ENCODE assay signal across 30 mouse cellular contexts in the genomic region with DNA sequence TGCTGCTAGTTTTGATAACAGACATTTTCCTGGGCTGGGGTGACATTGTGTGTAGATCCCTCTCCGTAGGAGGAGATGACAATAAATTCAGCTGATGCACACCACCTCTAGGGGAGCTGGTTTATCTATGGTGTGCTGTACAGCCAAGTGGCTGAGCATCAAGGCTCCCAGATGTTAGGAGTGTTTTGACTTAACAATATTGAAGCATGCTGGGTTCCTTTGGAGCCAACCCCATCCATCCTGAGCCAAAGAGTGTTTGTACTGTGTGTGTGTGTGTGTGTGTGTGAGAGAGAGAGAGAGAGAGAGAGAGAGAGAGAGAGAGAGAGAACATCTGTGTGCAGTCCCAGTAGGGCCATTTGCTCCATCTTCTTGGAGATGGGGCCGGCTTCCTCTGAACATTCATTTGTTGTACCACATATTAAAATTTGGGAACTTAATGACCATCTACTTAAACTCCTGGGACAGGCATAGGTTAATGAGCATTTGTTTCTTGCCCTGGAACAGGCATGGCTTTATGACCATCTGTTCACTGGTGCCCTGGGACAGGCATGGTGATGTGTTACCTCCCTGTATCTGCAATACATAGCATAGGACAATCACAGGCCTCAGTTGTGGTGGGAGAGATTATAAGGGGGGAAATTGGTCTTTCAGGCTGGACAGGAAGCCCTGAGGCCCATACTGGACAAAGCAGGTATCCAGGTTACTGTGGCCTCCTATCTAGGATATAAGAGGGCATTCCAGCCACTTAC. TPM values are rescaled to one million over a fixed set of nuclear protein-coding genes. Genes with fewer than 3 reads are reported as not detected.
DNase-seq lines count a peak whose midpoint lies in the region; ATAC-seq and TF ChIP-seq lines count a peak whose summit lies in the region.
"Had no signal": no experiment of that assay in that cellular context is flagged by ENCODE, and none has a peak within 500 bp of the region (broad histone marks: within the 10 kb centered on the region; RNA-seq: fewer than 3 reads in every experiment).

No protein-coding gene starts in this region.

- H3K4me1 ChIP-seq in forebrain, embryonic 11.5 days (replicated peaks; ENCODE audit: control insufficient read depth, insufficient read depth, low read length) = no peaks in the 10 kb centered on the region
- no peaks in the 10 kb centered on the region for H3K4me1 ChIP-seq in forebrain, postnatal 0 days (ENCODE audit: insufficient read depth)
- no peaks in the 10 kb centered on the region for H3K4me1 ChIP-seq in hindbrain, embryonic 16.5 days (ENCODE audit: control insufficient read depth, insufficient read depth, low read depth, low read length)
- H3K4me1 ChIP-seq in hindbrain, embryonic 11.5 days (replicated peaks; ENCODE audit: control insufficient read depth, insufficient read depth, low read length) = no peaks in the 10 kb centered on the region
- no peaks in the 10 kb centered on the region for H3K4me1 ChIP-seq in neural tube, embryonic 13.5 days (replicated peaks)
- no peaks in the 10 kb centered on the region for H3K4me1 ChIP-seq in stomach, postnatal 0 days (replicated peaks; ENCODE audit: control insufficient read depth, insufficient read depth)
- H3K4me1 ChIP-seq: forebrain, embryonic 10.5 days; hindbrain, embryonic 13.5 days had no signal

- H3K4me3 ChIP-seq in forebrain, embryonic 11.5 days (ENCODE audit: low read depth, low read length) = no peak overlapping the region
- no peak overlapping the region for H3K4me3 ChIP-seq in forebrain, postnatal 0 days (ENCODE audit: low read depth, low read length)
- H3K4me3 ChIP-seq in hindbrain, embryonic 16.5 days (ENCODE audit: low read length) = no peak overlapping the region
- no peak overlapping the region for H3K4me3 ChIP-seq in hindbrain, embryonic 11.5 days (ENCODE audit: low read depth, low read length)
- no peak overlapping the region for H3K4me3 ChIP-seq in neural tube, embryonic 13.5 days
- no peak overlapping the region for H3K4me3 ChIP-seq in stomach, postnatal 0 days (ENCODE audit: low read depth, low read length)
- H3K4me3 ChIP-seq: forebrain, embryonic 10.5 days; hindbrain, embryonic 13.5 days had no signal

- H3K36me3 ChIP-seq in forebrain, embryonic 11.5 days (ENCODE audit: control insufficient read depth, insufficient read depth, low read length) = no peaks in the 10 kb centered on the region
- H3K36me3 ChIP-seq in forebrain, postnatal 0 days (ENCODE audit: insufficient read depth) = no peaks in the 10 kb centered on the region
- H3K36me3 ChIP-seq in hindbrain, embryonic 16.5 days (ENCODE audit: control insufficient read depth, insufficient read depth, low read length) = no peaks in the 10 kb centered on the region
- no peaks in the 10 kb centered on the region for H3K36me3 ChIP-seq in hindbrain, embryonic 11.5 days (ENCODE audit: control insufficient read depth, insufficient read depth, low read length)
- no peaks in the 10 kb centered on the region for H3K36me3 ChIP-seq in neural tube, embryonic 13.5 days
- H3K36me3 ChIP-seq in stomach, postnatal 0 days (ENCODE audit: control insufficient read depth, insufficient read depth, low read length) = no peaks in the 10 kb centered on the region
- H3K36me3 ChIP-seq: forebrain, embryonic 10.5 days; hindbrain, embryonic 13.5 days had no signal

- ATAC-seq in forebrain, embryonic 11.5 days (replicated peaks; ENCODE audit: low FRiP score) = no peak
- no peak for ATAC-seq in forebrain, postnatal 0 days
- peak; percentile 52; the same call in 1 of the 2 replicates for ATAC-seq in hindbrain, embryonic 16.5 days
- ATAC-seq in hindbrain, embryonic 11.5 days (ENCODE audit: low FRiP score) = no peak
- peak; percentile 69 for ATAC-seq in neural tube, embryonic 13.5 days (ENCODE audit: low read depth)
- ATAC-seq in stomach, postnatal 0 days (ENCODE audit: low FRiP score, low TSS enrichment) = no peak
- ATAC-seq: activated CD4-positive, CD25-positive, alpha-beta regulatory T cell, adult 4 months; forebrain, embryonic 14.5 days; intestine, embryonic 16.5 days had no signal

- H3K9ac ChIP-seq in forebrain, embryonic 11.5 days (ENCODE audit: low read length) = no peak overlapping the region
- no peak overlapping the region for H3K9ac ChIP-seq in forebrain, postnatal 0 days
- H3K9ac ChIP-seq in hindbrain, embryonic 16.5 days (ENCODE audit: low read depth, low read length) = no peak overlapping the region
- no peak overlapping the region for H3K9ac ChIP-seq in hindbrain, embryonic 11.5 days (ENCODE audit: low read depth, low read length)
- H3K9ac ChIP-seq in neural tube, embryonic 13.5 days = no peak overlapping the region
- no peak overlapping the region for H3K9ac ChIP-seq in stomach, postnatal 0 days (ENCODE audit: low read length)
- H3K9ac ChIP-seq: hindbrain, embryonic 13.5 days had no signal

- peak; percentile 13 for DNase-seq in forebrain, embryonic 11.5 days (ENCODE audit: low spot score)
- no peak for DNase-seq in forebrain, postnatal 0 days
- DNase-seq in hindbrain, embryonic 11.5 days (ENCODE audit: low spot score) = no peak
- DNase-seq in neural tube, embryonic 10.5 days (ENCODE audit: extremely low spot score, low spot score) = no peak
- DNase-seq in stomach, postnatal 0 days (ENCODE audit: low spot score) = no peak
- DNase-seq in right cerebral cortex, postnatal 14 days = no peak
- DNase-seq: adrenal gland, postnatal 10 days; adrenal gland, postnatal 36 days; cerebellum, adult 18-20 months; cerebellum, adult 9-10 months; gastrocnemius, postnatal 10 days; gastrocnemius, postnatal 36 days had no signal

- TF ChIP-seq CTCF in forebrain, postnatal 0 days (IDR thresholded peaks at IDR 0.05; ENCODE audit: low read depth) = no peak
- 0 out of 2 replicates have a peak, but pooled peaks have one; percentile 10 for TF ChIP-seq CTCF in stomach, postnatal 0 days (IDR thresholded peaks at IDR 0.05; ENCODE audit: low read depth)

- H3K27ac ChIP-seq in forebrain, embryonic 11.5 days (ENCODE audit: low read depth, low read length) = no peak overlapping the region
- no peak overlapping the region for H3K27ac ChIP-seq in forebrain, postnatal 0 days (ENCODE audit: low read depth, low read length)
- H3K27ac ChIP-seq in hindbrain, embryonic 16.5 days (ENCODE audit: low read depth, low read length) = no peak overlapping the region
- H3K27ac ChIP-seq in hindbrain, embryonic 11.5 days (ENCODE audit: low read depth, low read length) = no peak overlapping the region
- H3K27ac ChIP-seq in neural tube, embryonic 13.5 days (replicated peaks) = peak overlapping the region; percentile 29; the same call in 1 of the 2 replicates
- H3K27ac ChIP-seq in stomach, postnatal 0 days (replicated peaks) = no peak overlapping the region
- H3K27ac ChIP-seq: forebrain, embryonic 10.5 days; hindbrain, embryonic 13.5 days had no signal

- WGBS in forebrain, embryonic 11.5 days = 83% methylated on average over 2 of the region's 2 CpGs
- WGBS in forebrain, postnatal 0 days = 83% methylated on average over 2 of the region's 2 CpGs
- 67% methylated on average over 2 of the region's 2 CpGs for WGBS in hindbrain, embryonic 16.5 days
- WGBS in hindbrain, embryonic 11.5 days = 76% methylated on average over 2 of the region's 2 CpGs
- 55% methylated on average over 2 of the region's 2 CpGs for WGBS in neural tube, embryonic 13.5 days
- 79% methylated on average over 2 of the region's 2 CpGs for WGBS in stomach, postnatal 0 days

- H3K4me2 ChIP-seq in forebrain, embryonic 11.5 days (ENCODE audit: low read depth, low read length, severe bottlenecking) = no peak overlapping the region
- no peak overlapping the region for H3K4me2 ChIP-seq in forebrain, postnatal 0 days (ENCODE audit: low read depth)
- H3K4me2 ChIP-seq in hindbrain, embryonic 16.5 days (ENCODE audit: low read length) = no peak overlapping the region
- no peak overlapping the region for H3K4me2 ChIP-seq in hindbrain, embryonic 11.5 days (replicated peaks; ENCODE audit: low read depth, low read length)
- H3K4me2 ChIP-seq in neural tube, embryonic 13.5 days = no peak overlapping the region
- no peak overlapping the region for H3K4me2 ChIP-seq in stomach, postnatal 0 days (replicated peaks; ENCODE audit: low read depth)
- H3K4me2 ChIP-seq: heart, embryonic 11.5 days; hindbrain, embryonic 13.5 days had no signal

- no peak for TF ChIP-seq EP300 in stomach, postnatal 0 days (optimal IDR thresholded peaks at IDR 0.05)

- H3K27me3 ChIP-seq in forebrain, embryonic 11.5 days (ENCODE audit: control insufficient read depth, insufficient read depth, low read length) = no peaks in the 10 kb centered on the region
- no peaks in the 10 kb centered on the region for H3K27me3 ChIP-seq in forebrain, postnatal 0 days (ENCODE audit: insufficient read depth, low read length)
- H3K27me3 ChIP-seq in hindbrain, embryonic 16.5 days (replicated peaks; ENCODE audit: control insufficient read depth, insufficient read depth, low read length) = no peaks in the 10 kb centered on the region
- no peaks in the 10 kb centered on the region for H3K27me3 ChIP-seq in hindbrain, embryonic 11.5 days (ENCODE audit: control insufficient read depth, insufficient read depth, low read length)
- no peaks in the 10 kb centered on the region for H3K27me3 ChIP-seq in neural tube, embryonic 13.5 days
- H3K27me3 ChIP-seq in stomach, postnatal 0 days (ENCODE audit: control insufficient read depth, insufficient read depth, low read length) = no peaks in the 10 kb centered on the region
- H3K27me3 ChIP-seq: hindbrain, embryonic 13.5 days had no signal

- H3K9me3 ChIP-seq in forebrain, embryonic 11.5 days (ENCODE audit: control insufficient read depth, low read length) = no peaks in the 10 kb centered on the region
- no peaks in the 10 kb centered on the region for H3K9me3 ChIP-seq in forebrain, postnatal 0 days (ENCODE audit: low read length)
- no peaks in the 10 kb centered on the region for H3K9me3 ChIP-seq in hindbrain, embryonic 16.5 days (ENCODE audit: control insufficient read depth, low read length)
- no peaks in the 10 kb centered on the region for H3K9me3 ChIP-seq in hindbrain, embryonic 11.5 days (ENCODE audit: control insufficient read depth, low read length)
- H3K9me3 ChIP-seq in neural tube, embryonic 13.5 days = no peaks in the 10 kb centered on the region
- no peaks in the 10 kb centered on the region for H3K9me3 ChIP-seq in stomach, postnatal 0 days (ENCODE audit: control insufficient read depth, low read length)
- H3K9me3 ChIP-seq: hindbrain, embryonic 13.5 days had no signal

RNA-seq across cellular contexts. Expression of a gene that starts 7.3 kb away (rescaled TPM):
- polyA plus RNA-seq in forebrain, embryonic 11.5 days (2014; fragmentation: Nextera tagmentation; extraction: Ambion mirVana) = 0.15 TPM in 1 of 2 replicates, not detected in the other
- total RNA-seq in forebrain, postnatal 0 days (2014; rRNA removed) = not detected in 2 replicates
- polyA plus RNA-seq in forebrain, postnatal 0 days (2015; fragmentation: Nextera tagmentation; extraction: Ambion mirVana) = not detected in 2 replicates
- 0.19 and 0.24 TPM in 2 replicates for polyA plus RNA-seq in hindbrain, embryonic 16.5 days (2015; fragmentation: Nextera tagmentation; extraction: Ambion mirVana)
- 0.27 TPM in 1 of 2 replicates, not detected in the other for polyA plus RNA-seq in hindbrain, embryonic 11.5 days (2014; fragmentation: Nextera tagmentation; extraction: Ambion mirVana)
- polyA plus RNA-seq in neural tube, embryonic 13.5 days (2015; fragmentation: Nextera tagmentation; extraction: Ambion mirVana) = 0.27 TPM in 1 of 2 replicates, not detected in the other
- 0.40 and 0.87 TPM in 2 replicates for polyA plus RNA-seq in stomach, postnatal 0 days (2015; fragmentation: Nextera tagmentation; extraction: Ambion mirVana)
- total RNA-seq: adrenal gland, adult 18-20 months; gastrocnemius, adult 18-20 months; gastrocnemius, postnatal 36 days; hematopoietic stem cell, adult 5-6 weeks had no signal
- polyA plus RNA-seq: activated CD4-positive, CD25-positive, alpha-beta regulatory T cell, adult 4 months; embryonic facial prominence, embryonic 11.5 days; forebrain, embryonic 10.5 days; forebrain, embryonic 14.5 days; heart, embryonic 14.5 days; heart, postnatal 0 days had no signal

RNA-seq across cellular contexts. Expression of a gene that starts 15.4 kb away (rescaled TPM):
- not detected in 2 replicates for polyA plus RNA-seq in forebrain, embryonic 11.5 days (2014; fragmentation: Nextera tagmentation; extraction: Ambion mirVana)
- total RNA-seq in forebrain, postnatal 0 days (2014; rRNA removed) = not detected in 2 replicates
- polyA plus RNA-seq in forebrain, postnatal 0 days (2015; fragmentation: Nextera tagmentation; extraction: Ambion mirVana) = not detected in 2 replicates
- 0.04 TPM in 1 of 2 replicates, not detected in the other for polyA plus RNA-seq in hindbrain, embryonic 16.5 days (2015; fragmentation: Nextera tagmentation; extraction: Ambion mirVana)
- polyA plus RNA-seq in hindbrain, embryonic 11.5 days (2014; fragmentation: Nextera tagmentation; extraction: Ambion mirVana) = not detected in 2 replicates
- polyA plus RNA-seq in neural tube, embryonic 13.5 days (2015; fragmentation: Nextera tagmentation; extraction: Ambion mirVana) = not detected in 2 replicates
- polyA plus RNA-seq in stomach, postnatal 0 days (2015; fragmentation: Nextera tagmentation; extraction: Ambion mirVana) = 0.16 and 0.33 TPM in 2 replicates
- total RNA-seq: gastrocnemius, postnatal 10 days; granulocyte monocyte progenitor cell, adult 5-6 weeks; heart, adult 8-10 months; hematopoietic stem cell, adult 5-6 weeks had no signal
- polyA plus RNA-seq: activated CD4-positive, CD25-positive, alpha-beta regulatory T cell, adult 4 months; embryonic facial prominence, embryonic 11.5 days; forebrain, embryonic 10.5 days; forebrain, embryonic 14.5 days; heart, embryonic 11.5 days; heart, embryonic 14.5 days; heart, postnatal 0 days; hindbrain, embryonic 13.5 days had no signal

RNA-seq across cellular contexts. Expression of a gene that starts 16.7 kb away (rescaled TPM):
- not detected in 2 replicates for polyA plus RNA-seq in forebrain, embryonic 11.5 days (2014; fragmentation: Nextera tagmentation; extraction: Ambion mirVana)
- not detected in 2 replicates for total RNA-seq in forebrain, postnatal 0 days (2014; rRNA removed)
- polyA plus RNA-seq in forebrain, postnatal 0 days (2015; fragmentation: Nextera tagmentation; extraction: Ambion mirVana) = not detected in 2 replicates
- polyA plus RNA-seq in hindbrain, embryonic 16.5 days (2015; fragmentation: Nextera tagmentation; extraction: Ambion mirVana) = not detected in 2 replicates
- polyA plus RNA-seq in hindbrain, embryonic 11.5 days (2014; fragmentation: Nextera tagmentation; extraction: Ambion mirVana) = not detected in 2 replicates
- polyA plus RNA-seq in neural tube, embryonic 13.5 days (2015; fragmentation: Nextera tagmentation; extraction: Ambion mirVana) = not detected in 2 replicates
- polyA plus RNA-seq in stomach, postnatal 0 days (2015; fragmentation: Nextera tagmentation; extraction: Ambion mirVana) = 0.28 and 0.33 TPM in 2 replicates
- total RNA-seq: adrenal gland, adult 18-20 months; adrenal gland, postnatal 10 days; adrenal gland, postnatal 36 days; ES-E14; gastrocnemius, adult 18-20 months; gastrocnemius, postnatal 10 days; gastrocnemius, postnatal 36 days; granulocyte monocyte progenitor cell, adult 5-6 weeks; heart, adult 8-10 months; hematopoietic stem cell, adult 5-6 weeks had no signal
- polyA plus RNA-seq: activated CD4-positive, CD25-positive, alpha-beta regulatory T cell, adult 4 months; embryonic facial prominence, embryonic 11.5 days; embryonic facial prominence, embryonic 14.5 days; forebrain, embryonic 10.5 days; forebrain, embryonic 14.5 days; heart, embryonic 11.5 days; heart, embryonic 14.5 days; heart, postnatal 0 days; hindbrain, embryonic 13.5 days; intestine, embryonic 16.5 days had no signal

RNA-seq across cellular contexts. Expression of a gene that starts 51.6 kb away (rescaled TPM):
- 10.0 and 11.3 TPM in 2 replicates for polyA plus RNA-seq in forebrain, embryonic 11.5 days (2014; fragmentation: Nextera tagmentation; extraction: Ambion mirVana)
- total RNA-seq in forebrain, postnatal 0 days (2014; rRNA removed) = 29.0 and 33.6 TPM in 2 replicates
- polyA plus RNA-seq in forebrain, postnatal 0 days (2015; fragmentation: Nextera tagmentation; extraction: Ambion mirVana) = 6.0 and 7.7 TPM in 2 replicates
- polyA plus RNA-seq in hindbrain, embryonic 16.5 days (2015; fragmentation: Nextera tagmentation; extraction: Ambion mirVana) = 7.7 and 9.7 TPM in 2 replicates
- polyA plus RNA-seq in hindbrain, embryonic 11.5 days (2014; fragmentation: Nextera tagmentation; extraction: Ambion mirVana) = 10.4 and 11.5 TPM in 2 replicates
- polyA plus RNA-seq in neural tube, embryonic 13.5 days (2015; fragmentation: Nextera tagmentation; extraction: Ambion mirVana) = 10.0 and 10.3 TPM in 2 replicates
- 4.7 and 4.9 TPM in 2 replicates for polyA plus RNA-seq in stomach, postnatal 0 days (2015; fragmentation: Nextera tagmentation; extraction: Ambion mirVana)

Comparison
In these comparisons a context has a peak if more than half of its experiments do, and no peak if none do; other contexts are left out.
1. ATAC-seq: peak in hindbrain, embryonic 16.5 days (single experiment) and neural tube, embryonic 13.5 days (single experiment); none in forebrain, embryonic 11.5 days (single experiment), forebrain, postnatal 0 days (single experiment), hindbrain, embryonic 11.5 days (single experiment) and stomach, postnatal 0 days (single experiment).